Mouse (Mus musculus) myocyte (in vitro differentiated cells): ENCODE results near the gene Sptbn4.

ENCODE experiments used
- CEBPB ChIP-seq: IDR thresholded peaks from 2 replicates; pipeline ENCODE4 v1.6.1; 2011; ENCODE audit warnings: mild to moderate bottlenecking, moderate library complexity; ENCODE audit not compliant: poor library complexity, insufficient read depth, severe bottlenecking
- E2F4 ChIP-seq: IDR thresholded peaks from one replicate; pipeline ENCODE4 v1.6.1; 2011; ENCODE audit warnings: mild to moderate bottlenecking, control low read depth, moderate library complexity; ENCODE audit not compliant: insufficient read depth
- MAX ChIP-seq: IDR thresholded peaks from one replicate; pipeline ENCODE4 v1.6.1; 2011; ENCODE audit warnings: low read depth, mild to moderate bottlenecking, control low read depth
- MYOD1 ChIP-seq, 3 experiments: IDR thresholded peaks; one replicate each; pipeline ENCODE4 v1.6.1; 2011; ENCODE audit warnings: control low read depth in 2 of 3, low read depth in 2 of 3, mild to moderate bottlenecking in 2 of 3, moderate library complexity in 1 of 3; ENCODE audit not compliant: insufficient read length in 2 of 3, control insufficient read depth in 1 of 3
- MYOG ChIP-seq, 3 experiments: IDR thresholded peaks; one replicate each; pipeline ENCODE4 v1.6.1; 2011; ENCODE audit warnings: control low read depth in 2 of 3, low read depth in 2 of 3, mild to moderate bottlenecking in 2 of 3; ENCODE audit not compliant: insufficient read length in 2 of 3, control insufficient read depth in 1 of 3, insufficient read depth in 1 of 3
- POLR2A ChIP-seq: IDR thresholded peaks from one replicate; pipeline ENCODE4 v1.6.1; 2011; ENCODE audit warnings: low read depth, mild to moderate bottlenecking, control low read depth, moderate library complexity; ENCODE audit not compliant: insufficient read length
- POLR2AphosphoS2 ChIP-seq: IDR thresholded peaks from one replicate; pipeline ENCODE4 v1.6.1; 2011; ENCODE audit warnings: low read depth, control low read depth; ENCODE audit not compliant: insufficient read length
- REST ChIP-seq: IDR thresholded peaks from one replicate; pipeline ENCODE4 v1.6.1; 2011; ENCODE audit warnings: mild to moderate bottlenecking, control low read depth, moderate library complexity; ENCODE audit not compliant: insufficient read depth, insufficient read length

GRCm38 (mm10) chr7:27330709-27331540, 116.6 kb downstream of the Sptbn4 start:
- no peak for TF ChIP-seq MAX
- no peak for TF ChIP-seq E2F4
- TF ChIP-seq POLR2A: peak; percentile 66
- TF ChIP-seq CEBPB: no peak
- TF ChIP-seq REST: no peak
- peak; percentile 42 to 95 (median 89) for TF ChIP-seq MYOD1 (IDR thresholded peaks at IDR 0.05; ENCODE audit: control insufficient read depth in 1 of 3, insufficient read length in 2 of 3, low read depth in 2 of 3)
- TF ChIP-seq POLR2AphosphoS2: no peak
- peak in 2 of 3 experiments; percentile 79 to 81 for TF ChIP-seq MYOG (IDR thresholded peaks at IDR 0.05; ENCODE audit: control insufficient read depth in 1 of 3, insufficient read depth in 1 of 3, insufficient read length in 2 of 3, low read depth in 2 of 3)
